Mouse (Mus musculus): Measurements from ENCODE around the gene A730071L15Rik.

A730071L15Rik gene

GRCm38 (mm10) chr11:6199410-6200086, at the start of gene A730071L15Rik:
A730071L15Rik (plus strand) TSS chr11:6200029.
- peak; percentile 15 for DNase-seq

GRCm38 (mm10) chr11:6152864-6153263, 47.0 kb upstream of the A730071L15Rik start:
- no peak for DNase-seq

- no peak for DNase-seq
Observed at GRCm38 (mm10) chr11:6154211-6154701, 45.6 kb upstream of the A730071L15Rik start.

- DNase-seq: no peak
Observed at GRCm38 (mm10) chr11:6156651-6157050, 43.2 kb upstream of the A730071L15Rik start.

- DNase-seq: no peak
Observed at GRCm38 (mm10) chr11:6157119-6157518, 42.7 kb upstream of the A730071L15Rik start.

- no peak for DNase-seq
Observed at GRCm38 (mm10) chr11:6158515-6158914, 41.3 kb upstream of the A730071L15Rik start.

- DNase-seq: no peak
Observed at GRCm38 (mm10) chr11:6159704-6160275, 40.0 kb upstream of the A730071L15Rik start.

GRCm38 (mm10) chr11:6160663-6161271, 39.1 kb upstream of the A730071L15Rik start:
- no peak for DNase-seq

- no peak for DNase-seq
Observed at GRCm38 (mm10) chr11:6161549-6161948, 38.3 kb upstream of the A730071L15Rik start.

- DNase-seq: no peak
Observed at GRCm38 (mm10) chr11:6163062-6163461, 36.8 kb upstream of the A730071L15Rik start.

- DNase-seq: no peak
Observed at GRCm38 (mm10) chr11:6163706-6164105, 36.1 kb upstream of the A730071L15Rik start.

- DNase-seq: no peak
Observed at GRCm38 (mm10) chr11:6164781-6165180, 35.0 kb upstream of the A730071L15Rik start.

- DNase-seq: no peak
Observed at GRCm38 (mm10) chr11:6165391-6166081, 34.3 kb upstream of the A730071L15Rik start.

GRCm38 (mm10) chr11:6166351-6166750, 33.5 kb upstream of the A730071L15Rik start:
- DNase-seq: no peak

- no peak for DNase-seq
Observed at GRCm38 (mm10) chr11:6169041-6169663, 30.7 kb upstream of the A730071L15Rik start.

GRCm38 (mm10) chr11:6174719-6175118, 25.1 kb upstream of the A730071L15Rik start:
- peak; percentile 30 for DNase-seq

- no peak for DNase-seq
Observed at GRCm38 (mm10) chr11:6175506-6175905, 24.3 kb upstream of the A730071L15Rik start.

- no peak for DNase-seq
Observed at GRCm38 (mm10) chr11:6177781-6178420, 21.9 kb upstream of the A730071L15Rik start.

- DNase-seq: peak; percentile 31
Observed at GRCm38 (mm10) chr11:6178673-6179166, 21.1 kb upstream of the A730071L15Rik start.

GRCm38 (mm10) chr11:6179194-6179593, 20.6 kb upstream of the A730071L15Rik start:
- no peak for DNase-seq

- no peak for DNase-seq
Observed at GRCm38 (mm10) chr11:6180811-6181399, 18.9 kb upstream of the A730071L15Rik start.

- DNase-seq: no peak
Observed at GRCm38 (mm10) chr11:6183246-6183645, 16.6 kb upstream of the A730071L15Rik start.
